Mouse (Mus musculus) A20 (cell line): ENCODE results near the gene Map4k4.

Source experiments
- DNase-seq: peaks from one replicate; pipeline ENCODE4 v3.0.0-alpha.2; 2011; ENCODE audit warnings: low read depth, low spot score

Gene Map4k4

DNA sequence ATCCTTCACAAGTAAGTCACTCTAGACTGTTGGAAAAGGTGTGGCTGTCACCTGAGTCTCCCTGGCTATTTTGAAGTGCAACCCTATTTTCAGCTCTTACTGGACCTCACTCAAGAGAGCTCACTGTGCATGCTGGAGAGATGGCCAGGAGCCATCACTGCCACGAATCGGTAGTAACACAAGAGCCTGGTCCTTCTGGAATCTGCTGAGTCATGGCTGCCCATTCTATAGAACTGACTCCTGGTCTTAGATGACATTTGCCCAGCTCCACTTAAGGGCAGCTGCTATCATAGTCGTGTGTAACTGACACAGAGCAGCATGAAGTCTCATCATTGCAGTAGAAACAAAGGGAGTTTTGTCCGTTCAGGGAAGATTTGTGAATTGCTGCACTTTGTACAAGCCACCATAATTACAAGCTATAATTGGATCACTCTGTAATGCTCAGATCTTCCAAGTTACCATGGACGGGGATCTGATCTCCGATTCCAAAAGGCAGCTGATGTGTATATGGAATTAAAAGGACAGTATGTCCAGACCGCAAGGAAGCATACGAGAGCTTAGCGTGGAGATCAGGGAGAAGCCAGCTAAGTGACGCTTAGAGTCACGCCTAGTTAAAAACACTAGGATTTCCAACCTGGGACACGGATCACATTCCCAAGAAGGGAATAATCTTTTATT is 133.2 kb downstream of the Map4k4 start:
- no peak for DNase-seq

DNA sequence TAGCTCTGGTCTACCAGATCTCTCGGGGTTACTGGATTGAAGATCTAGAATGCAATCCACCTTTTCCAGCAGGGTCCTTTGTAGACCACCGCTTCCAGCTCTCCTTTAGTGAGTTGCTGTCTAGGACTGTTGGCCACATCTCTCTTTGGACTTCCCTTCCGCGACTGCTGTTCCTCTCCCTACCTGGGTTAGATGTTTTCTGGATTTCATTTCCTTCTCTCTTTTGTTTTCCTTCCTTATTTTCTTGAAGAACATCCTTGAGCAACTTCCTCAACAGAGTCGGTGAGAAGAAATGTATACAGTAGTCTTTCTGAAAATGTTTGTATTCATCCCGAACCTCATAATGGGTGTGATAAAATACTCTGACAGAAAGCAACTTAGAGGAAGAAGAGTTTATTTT is 137.1 kb downstream of the Map4k4 start:
- DNase-seq: no peak

DNA sequence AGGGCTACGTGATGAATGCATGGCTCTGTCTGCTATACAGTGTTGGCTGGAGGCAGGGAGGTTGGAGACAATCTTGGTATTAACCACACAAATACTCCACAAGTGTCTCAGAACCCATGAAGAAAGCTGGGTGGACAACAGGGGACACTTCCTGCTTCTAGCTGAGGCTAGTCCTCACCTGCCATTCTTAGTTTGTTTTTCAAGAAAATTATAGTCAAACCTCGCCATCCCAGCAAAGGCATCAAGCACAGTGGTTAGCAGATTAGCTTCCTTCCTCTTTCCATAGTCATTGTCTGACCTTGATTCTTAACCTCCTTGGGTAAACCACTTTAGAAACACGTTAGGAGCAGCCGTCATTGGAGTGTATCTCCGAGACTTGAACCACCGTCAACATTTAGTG is 145.0 kb downstream of the Map4k4 start:
- DNase-seq: no peak

- DNase-seq: no peak
These were observed 145.9 kb downstream of the Map4k4 start for GRCm38 (mm10) chr1:40046600-40046999.

DNA sequence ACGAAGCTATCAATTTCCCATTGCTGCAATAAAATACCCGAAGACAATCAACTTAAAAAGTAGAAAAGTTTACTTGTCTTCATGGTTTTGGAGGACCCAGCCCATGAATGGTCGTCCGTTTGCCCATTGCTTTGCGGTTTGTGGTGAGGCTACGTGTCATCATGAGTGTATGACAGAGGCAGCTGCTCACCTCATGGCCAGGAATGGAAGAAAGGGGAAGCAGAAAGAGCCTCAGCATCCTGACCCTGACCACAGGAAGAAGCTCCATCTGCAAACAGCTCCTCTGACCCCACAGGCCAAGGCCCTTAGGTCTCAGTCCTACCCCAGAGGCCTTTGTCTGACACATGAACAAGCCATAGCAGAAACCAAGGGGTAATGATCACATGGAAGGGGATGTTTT is 150.4 kb downstream of the Map4k4 start:
- DNase-seq: no peak

DNA sequence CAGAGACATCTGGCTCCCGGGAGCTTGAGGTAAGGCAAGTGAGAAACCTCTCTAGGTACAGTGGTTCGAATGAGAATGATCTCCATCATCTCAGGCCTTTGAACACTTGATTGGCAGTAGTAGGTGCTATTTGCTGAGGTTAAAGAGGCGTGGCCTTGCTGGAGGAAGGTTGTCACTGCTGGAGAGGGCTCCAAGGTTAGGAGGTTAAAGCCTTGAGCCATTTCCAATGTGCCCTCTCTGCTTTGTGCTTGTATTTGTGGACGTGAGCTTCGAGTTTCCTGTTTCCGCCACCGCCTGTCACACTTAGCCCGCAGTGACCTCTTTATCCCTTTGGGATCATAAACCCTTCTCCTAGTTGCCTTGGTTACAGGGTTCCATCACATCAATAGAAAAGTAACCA is 151.4 kb downstream of the Map4k4 start:
- DNase-seq: no peak

DNA sequence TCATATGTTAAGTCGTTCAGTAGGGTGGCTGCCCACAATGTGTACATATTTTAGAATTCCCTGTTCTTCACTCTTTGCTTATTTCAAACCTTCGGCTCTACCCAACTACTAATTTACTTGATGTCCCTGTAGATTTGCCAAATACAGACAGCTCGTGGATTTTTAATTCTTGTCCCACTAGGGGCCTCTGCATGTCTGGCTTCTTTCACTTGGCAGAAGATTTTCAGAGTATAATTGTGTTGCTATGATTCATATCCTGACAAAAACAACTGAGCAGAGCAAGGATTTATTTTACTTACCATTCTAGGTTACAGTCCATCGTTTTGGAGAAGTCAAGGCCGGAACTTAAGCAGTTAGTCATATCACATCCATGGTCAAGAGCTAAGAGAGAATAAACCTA is 152.4 kb downstream of the Map4k4 start:
- DNase-seq: no peak

- DNase-seq: peak; percentile 58
These were observed 154.3 kb downstream of the Map4k4 start for GRCm38 (mm10) chr1:40055051-40055450.

DNA sequence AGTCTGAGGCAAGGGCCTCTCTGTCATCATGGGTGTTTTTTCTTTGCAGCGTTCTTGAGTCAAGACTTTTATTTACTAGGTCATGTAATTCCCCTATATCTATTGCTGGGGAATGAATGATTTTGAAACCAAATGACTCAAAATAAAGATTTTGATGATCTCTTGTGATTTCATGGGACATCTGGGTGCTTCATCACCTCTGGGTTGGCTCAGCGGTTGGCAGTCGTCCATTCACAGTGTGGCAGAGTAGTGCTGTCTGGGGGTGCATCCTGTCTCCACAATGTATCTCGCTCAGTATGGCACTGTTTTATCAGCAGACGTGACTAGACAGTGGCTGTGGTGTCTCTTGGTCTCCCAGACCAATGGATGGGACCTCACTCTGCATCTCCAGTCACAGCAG is 155.2 kb downstream of the Map4k4 start:
- DNase-seq: peak; percentile 22

DNA sequence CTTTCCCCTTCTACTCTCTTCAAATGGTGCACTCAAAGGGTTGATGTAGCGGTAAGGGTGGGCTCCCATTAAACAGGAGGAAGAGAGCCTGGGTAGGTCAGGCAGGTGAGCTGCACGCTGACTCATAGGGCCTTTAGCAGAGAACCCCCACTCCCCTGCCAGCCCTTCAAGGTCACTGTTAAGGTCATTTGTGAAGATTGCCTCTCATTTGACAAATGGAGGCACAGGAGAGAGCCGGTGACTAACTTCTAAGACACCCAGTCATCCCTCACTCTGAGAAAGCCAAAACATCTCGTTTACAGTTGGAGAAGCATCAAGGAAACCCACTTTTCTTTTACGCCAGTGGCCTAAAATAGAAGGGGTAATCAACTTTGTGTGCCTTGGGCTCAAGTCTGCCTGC is 156.6 kb downstream of the Map4k4 start:
- no peak for DNase-seq

DNA sequence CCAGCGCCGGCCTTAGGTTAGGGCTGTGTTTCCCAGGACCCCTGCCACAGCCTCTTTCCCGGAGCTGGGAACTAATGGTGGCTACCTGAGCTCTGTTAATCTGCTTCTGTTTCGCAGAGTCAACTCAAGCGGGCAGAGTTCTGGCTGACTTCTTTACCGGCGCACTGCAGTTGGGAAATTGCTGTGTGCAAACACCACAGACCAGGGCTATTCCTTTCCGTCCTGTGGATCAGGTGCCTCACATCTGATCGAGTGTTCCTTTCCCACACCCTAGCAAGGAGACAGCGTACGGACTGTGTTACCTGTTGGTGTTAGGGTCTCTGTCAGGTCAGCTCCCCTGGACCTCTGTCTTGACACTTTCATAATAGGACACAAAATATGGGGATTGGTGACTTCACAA is 157.3 kb downstream of the Map4k4 start:
- no peak for DNase-seq

DNA sequence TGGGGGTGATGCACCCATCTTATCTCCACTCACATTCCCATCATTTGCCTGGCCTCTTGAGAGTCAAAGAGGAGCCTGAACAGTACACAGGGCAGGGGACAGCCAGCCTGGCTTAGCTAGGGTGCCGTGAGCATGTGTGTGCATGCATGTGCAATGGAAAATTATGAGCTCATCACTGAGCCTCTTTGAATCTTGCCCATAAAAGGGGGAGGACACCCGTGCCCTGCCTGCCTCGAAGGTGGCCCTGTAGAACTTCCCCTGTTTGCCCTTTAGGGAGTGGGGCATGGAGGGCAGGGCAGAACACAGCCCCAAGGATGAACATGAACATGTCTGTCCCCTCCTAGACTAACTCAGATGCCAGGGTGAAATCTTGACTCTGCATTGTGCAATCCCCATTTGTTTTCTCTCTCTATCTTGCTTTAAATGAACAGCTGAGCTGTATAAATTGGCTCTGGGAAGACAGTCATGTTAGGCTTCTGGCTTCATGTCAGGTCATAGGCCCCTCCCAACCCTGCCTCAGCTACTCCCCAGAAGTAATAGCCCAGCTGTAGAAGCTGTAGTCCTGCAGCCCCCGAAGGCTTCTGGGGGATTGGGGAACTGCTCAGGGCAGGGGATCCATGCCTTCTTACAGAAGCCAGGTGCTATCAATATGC is 158.5 kb downstream of the Map4k4 start:
- DNase-seq: no peak

DNA sequence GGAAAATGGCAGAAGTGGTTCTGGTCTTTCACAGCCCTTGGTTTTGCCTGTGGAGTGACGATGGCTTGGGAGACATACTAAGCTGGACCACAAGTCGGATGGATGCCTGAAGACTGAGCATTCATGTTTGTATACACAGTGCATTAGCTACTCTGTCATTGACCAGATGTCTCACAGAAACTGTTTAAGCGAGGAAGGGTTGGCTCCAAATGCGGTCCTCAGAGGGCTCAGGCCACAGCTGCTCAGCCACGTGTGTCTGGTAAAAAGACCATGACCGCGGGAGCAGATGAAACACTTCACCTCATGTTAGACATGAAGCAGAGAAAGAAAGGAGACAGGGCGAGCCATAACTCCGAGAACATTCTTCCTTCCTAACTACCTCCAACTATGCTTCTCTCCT is 160.6 kb downstream of the Map4k4 start:
- DNase-seq: peak; percentile 57

DNA sequence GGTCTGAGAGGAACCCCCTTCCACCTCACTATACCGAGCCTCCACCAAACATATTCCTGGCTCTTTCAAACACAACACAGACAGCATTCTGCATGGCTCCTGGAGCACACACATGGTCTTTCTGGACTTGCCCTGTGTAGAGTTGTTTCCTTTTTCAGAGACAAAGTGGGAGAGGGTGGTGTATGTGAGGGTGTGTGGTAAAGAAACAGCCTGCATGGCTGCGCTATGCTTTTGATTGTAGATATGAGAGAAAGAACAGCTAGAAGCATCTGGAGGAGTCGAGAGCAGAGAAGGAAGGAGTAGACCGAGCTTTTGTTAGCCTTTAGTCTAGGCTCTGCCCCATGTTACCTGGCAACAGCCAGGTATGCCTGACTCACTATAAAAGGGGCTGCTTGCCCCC is 162.7 kb downstream of the Map4k4 start:
- DNase-seq: no peak

DNA sequence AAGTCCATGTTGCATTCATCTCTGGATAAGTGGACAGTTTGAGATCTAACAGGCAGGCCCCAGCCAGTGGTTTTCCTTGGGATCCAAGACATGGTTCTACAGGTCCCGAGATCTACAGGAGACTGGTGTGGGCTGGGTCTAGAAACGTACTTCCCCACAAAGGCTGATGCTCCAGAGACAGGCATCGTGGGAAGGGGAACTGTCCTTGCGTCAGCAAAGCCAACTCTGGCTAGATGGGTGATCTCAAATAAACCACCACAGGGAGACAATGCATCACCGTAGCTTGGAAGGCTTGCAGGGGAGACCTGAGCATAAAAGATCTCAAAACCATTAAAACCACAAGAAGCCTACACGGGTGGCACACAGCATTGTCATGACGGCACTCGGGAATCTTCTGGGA is 163.8 kb downstream of the Map4k4 start:
- no peak for DNase-seq

GRCm38 (mm10) chr1:40072558-40072957 is 171.8 kb downstream of the Map4k4 start:
- DNase-seq: no peak

DNA sequence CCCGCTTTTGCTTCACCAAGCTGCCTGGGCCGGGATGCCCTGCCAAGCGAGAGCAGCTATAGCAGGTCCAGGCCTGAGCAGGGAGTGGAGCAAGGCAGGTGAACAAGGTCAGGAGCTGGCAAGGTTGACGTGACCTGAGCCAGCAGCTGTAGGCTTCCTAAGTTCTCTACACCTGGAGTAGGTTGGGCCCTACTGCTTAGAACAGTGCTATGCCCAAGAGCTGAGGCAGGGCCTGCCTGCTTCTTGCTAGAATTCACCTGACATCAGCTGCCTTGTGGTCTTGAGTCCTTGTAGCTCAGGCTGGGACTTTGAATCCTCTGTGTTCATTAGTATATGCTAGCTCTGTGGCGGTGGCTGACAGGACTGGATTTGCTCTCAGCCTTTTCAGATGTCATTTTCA is 173.1 kb downstream of the Map4k4 start, which contains the start of gene Il1r2:
Gene Il1r2 (plus strand): TSS at position 301 of the 400 bp plus-strand sequence.
- no peak for DNase-seq
